Mouse (Mus musculus) forebrain, embryonic 16.5 days (tissue): ENCODE measurements around the gene Shisal2b. TPM values are rescaled to one million over a fixed set of nuclear protein-coding genes. Genes with fewer than 3 reads are reported as not detected.

ENCODE experiments used
- polyA plus RNA-seq: library from polyadenylated mRNA; unstranded; fragments of >200 nt; fragmentation: Nextera tagmentation; extraction: Ambion mirVana; gene quantifications from 2 replicates; pipeline ENCODE4 v1.2.1, GENCODE M21; 2015

The Shisal2b gene
- polyA plus RNA-seq, 1 experiment from 2014 or later = 0.48 TPM

Other genes with a start within 250 kb of the Shisal2b start
- gene Srek1ip1, start 71.4 kb downstream of the Shisal2b start, polyA plus RNA-seq = 16.4 and 17.0 TPM in 2 replicates
- gene Cwc27, start 46.8 kb downstream of the Shisal2b start, polyA plus RNA-seq = 28.3 and 28.6 TPM in 2 replicates
- 6.0 and 6.8 TPM in 2 replicates for gene Rgs7bp, start 191.0 kb upstream of the Shisal2b start, polyA plus RNA-seq
- gene 4933425L06Rik, start 218.2 kb upstream of the Shisal2b start, polyA plus RNA-seq = 0.13 TPM in 1 of 2 replicates, not detected in the other